8 mouse cellular contexts compared by ENCODE assay signal in the genomic region with DNA sequence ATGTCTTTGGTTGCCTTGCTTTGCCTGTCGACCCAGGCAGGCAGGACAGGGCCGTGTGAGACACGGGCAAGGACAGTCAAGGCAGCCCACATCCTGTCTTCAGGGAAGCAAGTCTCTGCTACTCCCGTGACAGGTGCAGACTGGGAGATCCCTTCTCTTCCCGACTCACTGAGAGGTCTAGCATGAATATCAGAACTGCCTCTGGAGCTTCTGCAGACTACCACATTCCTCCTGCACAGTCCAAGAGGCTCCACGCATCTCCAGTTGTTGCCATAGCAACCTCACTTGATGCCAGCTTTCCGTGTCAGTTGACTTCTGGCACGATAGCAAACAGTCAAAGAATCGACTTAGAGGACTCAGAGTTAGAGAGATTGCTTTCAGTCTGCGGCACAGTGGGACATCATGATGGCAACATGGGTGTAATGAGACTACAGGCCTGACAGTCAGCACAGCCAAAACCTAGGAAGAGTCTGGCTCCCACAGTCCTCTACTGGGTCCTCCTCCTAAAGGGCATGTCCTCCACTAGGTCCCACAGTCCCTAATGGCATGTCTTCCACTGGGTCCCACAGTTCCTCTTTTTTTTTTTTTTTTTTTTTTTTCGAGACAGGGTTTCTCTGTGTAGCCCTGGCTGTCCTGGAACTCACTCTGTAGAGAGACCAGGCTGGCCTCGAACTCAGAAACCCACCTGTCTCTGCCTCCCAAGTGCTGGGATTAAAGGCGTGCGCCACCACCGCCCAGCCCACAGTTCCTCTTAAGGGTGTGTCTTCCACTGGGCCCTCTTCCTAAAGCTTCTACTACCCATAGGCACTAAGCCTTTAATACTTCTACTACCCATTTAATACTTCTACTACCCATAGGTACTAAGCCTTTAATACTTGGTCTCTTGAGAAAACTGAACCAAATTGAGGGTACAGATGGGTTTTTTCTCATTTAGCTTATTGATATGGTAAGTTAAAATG. TPM values are rescaled to one million over a fixed set of nuclear protein-coding genes. Genes with fewer than 3 reads are reported as not detected.
DNase-seq lines count a peak whose midpoint lies in the region; ATAC-seq lines count a peak whose summit lies in the region.

No protein-coding gene starts in this region.

- H3K4me3 ChIP-seq in embryonic facial prominence, embryonic 15.5 days (replicated peaks) = no peak overlapping the region

- no peaks in the 10 kb centered on the region for H3K27me3 ChIP-seq in embryonic facial prominence, embryonic 15.5 days

- H3K27ac ChIP-seq in embryonic facial prominence, embryonic 15.5 days (replicated peaks) = no peak overlapping the region

- no peak overlapping the region for H3K9ac ChIP-seq in embryonic facial prominence, embryonic 15.5 days

- intact Hi-C loops in left cerebral cortex, postnatal 25 days (cut with DNase I) = no loop called here

- peak; percentile 55 for DNase-seq in cerebellum, adult 11-12 months
- no peak for DNase-seq in cerebellum, adult 11 months
- DNase-seq in left cerebral cortex, postnatal 25 days (ENCODE audit: low spot score in 2 of 2) = peak; percentile 54 to 86
- peak; percentile 54 for DNase-seq in naive thymus-derived CD4-positive, alpha-beta T cell, adult 2 months (ENCODE audit: low read depth)
- DNase-seq in spleen, postnatal 14 days (ENCODE audit: low spot score in 2 of 2) = no peak

- ATAC-seq in CD4-positive, CD25-positive, alpha-beta regulatory T cell, adult 4 months = peak; percentile 59
- 0 out of 2 replicates have a peak, but pooled peaks have one; percentile 32 for ATAC-seq in embryonic facial prominence, embryonic 15.5 days (ENCODE audit: insufficient number of reproducible peaks, low FRiP score, low TSS enrichment, low read depth)
- peak; percentile 51 for ATAC-seq in inflammation-experienced regulatory T-cells, adult 6 months

- H3K9me3 ChIP-seq in embryonic facial prominence, embryonic 15.5 days (replicated peaks) = no peaks in the 10 kb centered on the region

- 66% methylated on average over 15 of the region's 15 CpGs for WGBS in embryonic facial prominence, embryonic 15.5 days

- H3K36me3 ChIP-seq in embryonic facial prominence, embryonic 15.5 days = peaks cover 6% of the 10 kb centered on the region; the same call in 1 of the 2 replicates

- peaks cover 35% of the 10 kb centered on the region for H3K4me1 ChIP-seq in embryonic facial prominence, embryonic 15.5 days

- H3K4me2 ChIP-seq in embryonic facial prominence, embryonic 15.5 days (replicated peaks) = no peak overlapping the region

RNA-seq across cellular contexts. Expression of gene Pacs2, which starts 27.5 kb away (rescaled TPM):
- polyA plus RNA-seq in CD4-positive, CD25-positive, alpha-beta regulatory T cell, adult 4 months (2017; shearing (Covaris generic)) = 1 to 10 TPM; 5.8 to 7.3 TPM
- 17.4 and 19.9 TPM in 2 replicates for polyA plus RNA-seq in embryonic facial prominence, embryonic 15.5 days (2015; fragmentation: Nextera tagmentation; extraction: Ambion mirVana)
- polyA plus RNA-seq in inflammation-experienced regulatory T-cells, adult 6 months (2017; shearing (Covaris generic)) = 1 to 10 TPM; 5.0 to 8.6 (median 6.8) TPM
- total RNA-seq in left cerebral cortex, postnatal 25 days (2021) = 10 to 100 TPM; 63.3 to 79.9 TPM

RNA-seq across cellular contexts. Expression of gene Tex22, which starts 32.5 kb away (rescaled TPM):
- not detected for polyA plus RNA-seq in CD4-positive, CD25-positive, alpha-beta regulatory T cell, adult 4 months (2017; shearing (Covaris generic))
- polyA plus RNA-seq in embryonic facial prominence, embryonic 15.5 days (2015; fragmentation: Nextera tagmentation; extraction: Ambion mirVana) = 0.20 TPM in 1 of 2 replicates, not detected in the other
- under 1 TPM in 1 of 3 experiments, not detected in 2; 0.30 TPM for polyA plus RNA-seq in inflammation-experienced regulatory T-cells, adult 6 months (2017; shearing (Covaris generic))
- under 1 TPM in 1 of 2 experiments, not detected in 1; 0.44 TPM for total RNA-seq in left cerebral cortex, postnatal 25 days (2021)

RNA-seq across cellular contexts. Expression of gene Brf1, which starts 41.3 kb away (rescaled TPM):
- polyA plus RNA-seq in CD4-positive, CD25-positive, alpha-beta regulatory T cell, adult 4 months (2017; shearing (Covaris generic)) = 10 to 100 TPM; 26.9 to 32.7 TPM
- polyA plus RNA-seq in embryonic facial prominence, embryonic 15.5 days (2015; fragmentation: Nextera tagmentation; extraction: Ambion mirVana) = 62.4 and 70.9 TPM in 2 replicates
- 10 to 100 TPM; 20.2 to 32.0 (median 30.5) TPM for polyA plus RNA-seq in inflammation-experienced regulatory T-cells, adult 6 months (2017; shearing (Covaris generic))
- total RNA-seq in left cerebral cortex, postnatal 25 days (2021) = 10 to 100 TPM; 45.0 to 50.4 TPM

RNA-seq across cellular contexts. Expression of gene Mta1, which starts 56.3 kb away (rescaled TPM):
- polyA plus RNA-seq in CD4-positive, CD25-positive, alpha-beta regulatory T cell, adult 4 months (2017; shearing (Covaris generic)) = 10 to 100 TPM in 1 of 2 experiments, 1 to 10 TPM in 1; 9.6 to 15.1 TPM
- 14.7 and 15.6 TPM in 2 replicates for polyA plus RNA-seq in embryonic facial prominence, embryonic 15.5 days (2015; fragmentation: Nextera tagmentation; extraction: Ambion mirVana)
- 10 to 100 TPM; 12.1 to 15.0 (median 13.8) TPM for polyA plus RNA-seq in inflammation-experienced regulatory T-cells, adult 6 months (2017; shearing (Covaris generic))
- 10 to 100 TPM; 76.7 to 82.7 TPM for total RNA-seq in left cerebral cortex, postnatal 25 days (2021)

Comparison
In these comparisons a context has a peak if more than half of its experiments do, and no peak if none do; other contexts are left out.
1. DNase-seq: peak in cerebellum, adult 11-12 months (single experiment), left cerebral cortex, postnatal 25 days (2 of 2) and naive thymus-derived CD4-positive, alpha-beta T cell, adult 2 months (single experiment); none in cerebellum, adult 11 months (single experiment) and spleen, postnatal 14 days (0 of 2).
2. Peak in every context shown above with its lines, with median percentiles within 50 percentile points of each other: ATAC-seq.